Mouse (Mus musculus) gastrocnemius, adult 18-20 months (tissue): ENCODE data around the gene Pbld1. TPM values are rescaled to one million over a fixed set of nuclear protein-coding genes. Genes with fewer than 3 reads are reported as not detected.

Experiments used
- total RNA-seq, 2 experiments: library from RNA; stranded (reverse); gene quantifications; 2 replicates each; pipeline ENCODE4 v1.2.3; 2021

Pbld1 gene
- total RNA-seq, 2 experiments from 2014 or later, result 0.73 to 1.1 TPM

Other genes starting within 250 kb of the Pbld1 start
- gene Tet1, start 151.2 kb upstream of the Pbld1 start, total RNA-seq, result 1 to 10 TPM; 1.2 to 2.5 TPM
- 10 to 100 TPM; 15.3 to 18.7 TPM for gene Slc25a16, start 139.5 kb upstream of the Pbld1 start, total RNA-seq
- under 1 TPM; 0.17 to 0.21 TPM for gene Dna2, start 113.1 kb upstream of the Pbld1 start, total RNA-seq
- 1 to 10 TPM; 4.1 to 4.9 TPM for gene Rufy2, start 79.9 kb upstream of the Pbld1 start, total RNA-seq
- gene Hnrnph3, start 35.9 kb upstream of the Pbld1 start, total RNA-seq, result 10 to 100 TPM; 14.6 to 24.2 TPM
- 1 to 10 TPM; 3.4 to 3.7 TPM for gene Pbld2, start 35.8 kb upstream of the Pbld1 start, total RNA-seq
- gene Atoh7, start 39.5 kb downstream of the Pbld1 start, total RNA-seq, result not detected
- 100 to 1,000 TPM; 279 to 292 TPM for gene Mypn, start 143.8 kb downstream of the Pbld1 start, total RNA-seq
- 10 to 100 TPM; 19.5 to 23.9 TPM for gene Herc4, start 183.6 kb downstream of the Pbld1 start, total RNA-seq